Mouse (Mus musculus): ENCODE measurements around the gene Meis2. TPM values are rescaled to one million over a fixed set of nuclear protein-coding genes. Genes with fewer than 3 reads are reported as not detected.

Meis2 gene
- polyA plus RNA-seq, 1 experiment from 2014 or later = 139 TPM

GRCm38 (mm10) chr2:115855511-115856400, 209.9 kb downstream of the Meis2 start:
- Histone ChIP-seq H3K27ac (peak overlapping the region; percentile 88), H3K4me2 (peak overlapping the region; percentile 54), H3K27me3 (peaks cover 31% of the 10 kb centered on the region; the same call in 1 of the 2 replicates), H3K36me3 (no peaks in the 10 kb centered on the region), H3K4me3 (peak overlapping the region; percentile 31), H3K9ac (peak overlapping the region; percentile 55), H3K9me3 (no peaks in the 10 kb centered on the region), H3K4me1 (replicated peaks) (peaks cover 72% of the 10 kb centered on the region)
- under 1% methylated on average over 33 of the region's 33 CpGs for WGBS
- peak; percentile 57 for ATAC-seq (ENCODE audit: low FRiP score)

- peak overlapping the region; percentile 54 for H3K4me2 ChIP-seq
- H3K4me1 ChIP-seq (replicated peaks) = peaks cover 63% of the 10 kb centered on the region
- no peak for ATAC-seq (ENCODE audit: low FRiP score)
- H3K36me3 ChIP-seq = no peaks in the 10 kb centered on the region
- 3% methylated on average over 25 of the region's 25 CpGs for WGBS
- peak overlapping the region; percentile 31 for H3K4me3 ChIP-seq
- H3K9ac ChIP-seq = peak overlapping the region; percentile 67
- peak overlapping the region; percentile 88 for H3K27ac ChIP-seq
- peaks cover 38% of the 10 kb centered on the region; the same call in 1 of the 2 replicates for H3K27me3 ChIP-seq
- H3K9me3 ChIP-seq = no peaks in the 10 kb centered on the region
Measured at GRCm38 (mm10) chr2:115854828-115855311, 210.8 kb downstream of the Meis2 start.

- peak overlapping the region; percentile 67 for H3K9ac ChIP-seq
Measured at GRCm38 (mm10) chr2:115854007-115854827, 211.4 kb downstream of the Meis2 start.

GRCm38 (mm10) chr2:115853221-115853620, 212.4 kb downstream of the Meis2 start:
- H3K4me3 ChIP-seq = peak overlapping the region; percentile 32; the same call in 1 of the 2 replicates
- ATAC-seq (ENCODE audit: low FRiP score) = no peak
- peak overlapping the region; percentile 88 for H3K27ac ChIP-seq

More at GRCm38 (mm10) chr2:115854007-115854827, 211.4 kb downstream of the Meis2 start:
- WGBS = 13% methylated on average over 14 of the region's 14 CpGs
- Histone ChIP-seq H3K27me3 (peaks cover 39% of the 10 kb centered on the region; the same call in 1 of the 2 replicates), H3K27ac (peak overlapping the region; percentile 88), H3K4me2 (peak overlapping the region; percentile 54), H3K36me3 (no peaks in the 10 kb centered on the region), H3K4me1 (replicated peaks) (peaks cover 57% of the 10 kb centered on the region), H3K9me3 (no peaks in the 10 kb centered on the region), H3K4me3 (peak overlapping the region; percentile 31)
- no peak for ATAC-seq (ENCODE audit: low FRiP score)

DNA sequence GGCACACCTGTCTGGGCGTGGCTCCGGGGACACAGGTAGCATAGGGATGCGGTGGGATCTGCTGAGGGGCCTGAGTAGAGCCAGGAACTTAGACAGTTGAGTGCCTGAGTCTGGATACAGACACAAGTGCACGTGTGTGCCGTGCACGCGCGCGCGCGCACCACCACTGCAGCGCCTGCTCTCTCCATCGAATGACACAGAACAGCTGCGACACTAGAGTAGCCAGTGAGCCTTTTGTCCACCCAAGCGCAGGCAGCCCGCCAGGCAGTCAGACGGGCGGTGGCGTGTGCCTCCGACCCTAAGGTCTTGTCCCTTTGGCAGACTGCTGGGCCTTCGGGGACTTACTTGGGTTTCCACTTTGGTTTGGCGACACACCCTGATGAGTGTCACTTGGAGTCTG, 213.0 kb downstream of the Meis2 start:
- 1% methylated on average over 22 of the region's 22 CpGs for WGBS
- Histone ChIP-seq H3K27me3 (peaks cover 33% of the 10 kb centered on the region; the same call in 1 of the 2 replicates), H3K9me3 (no peaks in the 10 kb centered on the region), H3K9ac (peak overlapping the region; percentile 63), H3K27ac (peak overlapping the region; percentile 88), H3K4me3 (peak overlapping the region; percentile 32), H3K36me3 (no peaks in the 10 kb centered on the region), H3K4me1 (replicated peaks) (peaks cover 45% of the 10 kb centered on the region), H3K4me2 (peak overlapping the region; percentile 57)
- ATAC-seq (ENCODE audit: low FRiP score) = peak; percentile 61

More at GRCm38 (mm10) chr2:115853221-115853620, 212.4 kb downstream of the Meis2 start:
- whole genome bisulfite sequencing = 11% methylated on average over 4 of the region's 4 CpGs
- Histone ChIP-seq H3K4me2 (peak overlapping the region; percentile 57), H3K27me3 (peaks cover 38% of the 10 kb centered on the region; the same call in 1 of the 2 replicates), H3K9me3 (no peaks in the 10 kb centered on the region), H3K4me1 (replicated peaks) (peaks cover 51% of the 10 kb centered on the region), H3K36me3 (no peaks in the 10 kb centered on the region), H3K9ac (no peak overlapping the region)

DNA sequence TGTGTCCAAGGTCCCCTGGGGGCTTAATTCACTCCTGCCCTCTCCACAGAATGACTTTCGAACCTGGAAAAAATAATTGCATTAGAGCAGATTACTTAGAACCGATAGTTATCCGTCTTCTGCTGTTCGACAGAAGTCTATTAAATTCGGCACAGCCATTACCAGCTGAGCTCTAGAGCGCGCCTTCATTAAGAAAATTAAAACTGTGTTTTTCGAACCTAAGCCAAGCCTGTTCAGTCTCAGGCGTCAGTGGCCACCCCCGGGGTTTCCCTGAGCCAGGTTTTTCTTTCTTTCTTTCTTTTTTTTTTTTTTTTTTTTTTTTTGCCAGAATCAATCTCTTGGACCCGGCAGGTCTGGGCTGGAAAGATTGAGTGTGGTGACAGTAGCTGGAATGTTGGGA, 213.5 kb downstream of the Meis2 start:
- Histone ChIP-seq H3K4me2 (peak overlapping the region; percentile 57), H3K9me3 (no peaks in the 10 kb centered on the region), H3K36me3 (no peaks in the 10 kb centered on the region), H3K27me3 (peaks cover 33% of the 10 kb centered on the region; the same call in 1 of the 2 replicates), H3K27ac (peak overlapping the region; percentile 88), H3K4me1 (replicated peaks) (peaks cover 40% of the 10 kb centered on the region), H3K4me3 (peak overlapping the region; percentile 32), H3K9ac (peak overlapping the region; percentile 63)
- ATAC-seq (ENCODE audit: low FRiP score) = 0 out of 2 replicates have a peak, but pooled peaks have one; percentile 2
- WGBS = 14% methylated on average over 11 of the region's 11 CpGs

DNA sequence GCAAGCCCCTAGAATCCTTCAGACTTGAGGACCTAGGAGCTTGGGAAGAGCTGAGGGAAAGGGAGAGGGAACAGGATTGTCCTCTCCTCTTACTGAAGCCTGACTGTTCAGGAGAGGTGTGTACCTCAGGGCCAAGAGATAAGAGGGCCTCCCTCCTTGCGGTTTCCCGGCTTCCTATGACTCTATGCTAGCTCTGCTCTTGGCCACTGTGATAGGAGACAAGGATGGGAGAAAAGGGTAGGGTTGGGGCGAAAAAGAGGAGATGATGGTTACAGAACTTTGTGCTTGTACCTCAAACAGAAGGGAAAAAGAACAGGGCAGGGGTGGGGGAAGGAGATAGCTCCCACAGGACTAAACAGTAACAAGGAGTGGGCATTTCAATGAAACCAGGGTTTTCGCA, 214.7 kb downstream of the Meis2 start:
- Histone ChIP-seq H3K36me3 (no peaks in the 10 kb centered on the region), H3K4me1 (replicated peaks) (peaks cover 34% of the 10 kb centered on the region), H3K9me3 (no peaks in the 10 kb centered on the region), H3K27me3 (peaks cover 33% of the 10 kb centered on the region; the same call in 1 of the 2 replicates), H3K4me3 (no peak overlapping the region), H3K27ac (peak overlapping the region; percentile 56), H3K4me2 (no peak overlapping the region), H3K9ac (no peak overlapping the region)
- no peak for ATAC-seq (ENCODE audit: low FRiP score)
- WGBS = 94% methylated on average over 4 of the region's 4 CpGs

- Histone ChIP-seq H3K9ac (no peak overlapping the region), H3K4me1 (replicated peaks) (no peaks in the 10 kb centered on the region), H3K4me3 (no peak overlapping the region), H3K4me2 (no peak overlapping the region), H3K36me3 (no peaks in the 10 kb centered on the region), H3K27ac (no peak overlapping the region), H3K9me3 (no peaks in the 10 kb centered on the region), H3K27me3 (no peaks in the 10 kb centered on the region)
- no peak for ATAC-seq (ENCODE audit: low FRiP score)
Measured at GRCm38 (mm10) chr2:115842821-115843220, 222.8 kb downstream of the Meis2 start.

GRCm38 (mm10) chr2:115836034-115836433, 229.6 kb downstream of the Meis2 start:
- no peak overlapping the region for H3K9ac ChIP-seq

GRCm38 (mm10) chr2:115822361-115822760, 243.3 kb downstream of the Meis2 start:
- Histone ChIP-seq H3K9ac (no peak overlapping the region), H3K27ac (no peak overlapping the region), H3K27me3 (no peaks in the 10 kb centered on the region), H3K4me1 (replicated peaks) (no peaks in the 10 kb centered on the region), H3K4me3 (no peak overlapping the region), H3K36me3 (no peaks in the 10 kb centered on the region), H3K9me3 (no peaks in the 10 kb centered on the region), H3K4me2 (no peak overlapping the region)
- WGBS = 91% methylated on average over 5 of the region's 5 CpGs
- no peak for ATAC-seq (ENCODE audit: low FRiP score)

More at GRCm38 (mm10) chr2:115836034-115836433, 229.6 kb downstream of the Meis2 start:
- Histone ChIP-seq H3K9me3 (no peaks in the 10 kb centered on the region), H3K4me2 (no peak overlapping the region), H3K27ac (no peak overlapping the region), H3K4me1 (replicated peaks) (no peaks in the 10 kb centered on the region), H3K4me3 (no peak overlapping the region), H3K27me3 (no peaks in the 10 kb centered on the region), H3K36me3 (no peaks in the 10 kb centered on the region)
- no peak for ATAC-seq (ENCODE audit: low FRiP score)
- 87% methylated on average over 2 of the region's 2 CpGs for WGBS

DNA sequence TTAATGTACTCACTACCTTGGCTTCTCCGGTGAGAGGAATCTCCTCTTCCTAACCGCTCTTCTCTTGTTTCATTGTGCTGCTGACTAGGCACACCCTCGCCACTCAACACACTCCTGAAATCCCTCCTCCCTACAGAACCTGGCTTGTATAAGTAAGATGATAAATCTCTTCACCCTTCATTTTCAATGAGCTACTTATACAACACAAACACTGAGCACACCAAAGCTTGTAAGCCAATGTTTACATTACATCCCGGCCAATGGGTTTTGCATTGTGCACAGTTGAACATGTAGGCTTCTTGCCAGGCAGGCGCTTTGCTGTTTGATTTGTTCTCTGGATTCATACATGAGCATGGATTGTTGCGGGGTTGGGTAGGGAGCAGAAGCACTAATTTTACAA, 247.7 kb downstream of the Meis2 start:
- WGBS = 87% methylated on average over 6 of the region's 6 CpGs
- Histone ChIP-seq H3K27ac (no peak overlapping the region), H3K9me3 (no peaks in the 10 kb centered on the region), H3K27me3 (no peaks in the 10 kb centered on the region), H3K4me3 (no peak overlapping the region), H3K4me1 (replicated peaks) (peaks cover 13% of the 10 kb centered on the region), H3K4me2 (no peak overlapping the region), H3K36me3 (no peaks in the 10 kb centered on the region), H3K9ac (no peak overlapping the region)
- ATAC-seq (ENCODE audit: low FRiP score) = no peak

DNA sequence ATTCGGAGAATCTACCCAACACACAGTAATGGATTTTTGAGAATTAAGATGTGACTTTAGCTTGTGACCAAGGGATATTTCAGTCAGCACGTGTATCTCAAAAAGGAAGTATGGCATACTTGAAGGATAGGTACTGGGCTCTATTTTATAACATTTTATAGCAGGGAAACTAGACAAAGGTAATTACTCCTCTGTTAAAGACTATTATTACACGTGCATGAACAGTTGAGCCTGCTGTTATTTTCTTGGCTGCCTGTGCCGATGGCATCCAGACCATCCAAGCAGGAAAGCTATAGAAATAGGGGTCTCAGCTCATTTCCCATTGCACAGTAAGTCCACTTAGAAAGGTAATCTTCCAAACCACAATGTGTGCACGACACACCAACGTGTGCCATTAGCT, 251.9 kb downstream of the Meis2 start:
- no peak overlapping the region for H3K4me3 ChIP-seq
- no peaks in the 10 kb centered on the region for H3K27me3 ChIP-seq
- peak overlapping the region; percentile 27 for H3K4me2 ChIP-seq
- H3K9me3 ChIP-seq = no peaks in the 10 kb centered on the region
- ATAC-seq (ENCODE audit: low FRiP score) = no peak
- H3K27ac ChIP-seq = peak overlapping the region; percentile 66; the same call in 1 of the 2 replicates
- no peaks in the 10 kb centered on the region for H3K36me3 ChIP-seq
- H3K4me1 ChIP-seq (replicated peaks) = peaks cover 15% of the 10 kb centered on the region
- 62% methylated on average over 6 of the region's 6 CpGs for WGBS
- H3K9ac ChIP-seq = no peak overlapping the region; the same call in 1 of the 2 replicates

Data from hindbrain, embryonic 13.5 days (tissue).